14 mouse cellular contexts compared by ENCODE assay signal in genomic region chr14:60121572-60121971, GRCm38 (mm10).
"Had no signal": no experiment of that assay in that cellular context is flagged by ENCODE, and none has a peak within 500 bp of the region (broad histone marks: within the 10 kb centered on the region; RNA-seq: fewer than 3 reads in every experiment).

No protein-coding gene starts in this region.

- DNase-seq: kidney, adult 8-10 months; kidney, postnatal 25 days; layer of hippocampus, adult 9-11 months; liver; liver, embryonic 13.5 days; liver, postnatal 0 days; lung, postnatal 36 days; right cerebral cortex, adult 18-20 months; right cerebral cortex, postnatal 25 days; thymus, postnatal 4 days had no signal

- H3K27me3 ChIP-seq: limb, embryonic 12.5 days; liver, embryonic 13.5 days; lung, embryonic 15.5 days had no signal

- H3K36me3 ChIP-seq: limb, embryonic 12.5 days; liver, embryonic 13.5 days; lung, embryonic 15.5 days had no signal

- H3K9me3 ChIP-seq: limb, embryonic 12.5 days; liver, embryonic 13.5 days; lung, embryonic 15.5 days had no signal

- H3K4me2 ChIP-seq: limb, embryonic 12.5 days; liver, embryonic 13.5 days; lung, embryonic 15.5 days had no signal

- H3K4me1 ChIP-seq: limb, embryonic 12.5 days; lung, embryonic 15.5 days had no signal

- H3K9ac ChIP-seq: limb, embryonic 12.5 days; liver, embryonic 13.5 days; liver, postnatal 0 days; lung, embryonic 15.5 days had no signal

- ATAC-seq: intestine, postnatal 0 days; liver, postnatal 0 days had no signal

- H3K27ac ChIP-seq: limb, embryonic 12.5 days; liver, embryonic 13.5 days; lung, embryonic 15.5 days; stomach, postnatal 0 days had no signal

- H3K4me3 ChIP-seq: limb, embryonic 12.5 days; liver, embryonic 13.5 days; lung, embryonic 15.5 days had no signal
